Mouse (Mus musculus): Measurements from ENCODE around the gene Vars2. TPM values are rescaled to one million over a fixed set of nuclear protein-coding genes. Genes with fewer than 3 reads are reported as not detected.

The Vars2 gene
- polyA plus RNA-seq, 1 experiment from 2014 or later = 18.6 TPM

GRCm38 (mm10) chr17:35617127-35617526 lies 50.3 kb downstream of the Vars2 start:
- Histone ChIP-seq H3K27me3 (replicated peaks) (no peaks in the 10 kb centered on the region), H3K27ac (no peak overlapping the region), H3K36me3 (no peaks in the 10 kb centered on the region), H3K9ac (no peak overlapping the region), H3K4me3 (replicated peaks) (no peak overlapping the region), H3K4me1 (no peaks in the 10 kb centered on the region), H3K9me3 (no peaks in the 10 kb centered on the region), H3K4me2 (no peak overlapping the region)
- 73% methylated on average over 4 of the region's 4 CpGs for WGBS
- ATAC-seq (ENCODE audit: insufficient read depth, low FRiP score, low read depth) = no peak

Other genes starting within 250 kb of the Vars2 start
- gene H2-Q6, start 242.7 kb downstream of the Vars2 start, polyA plus RNA-seq (2015; fragmentation: Nextera tagmentation; extraction: Ambion mirVana) = 1.3 and 1.7 TPM in 2 replicates
- gene H2-Q7, start 228.4 kb downstream of the Vars2 start, polyA plus RNA-seq (2015; fragmentation: Nextera tagmentation; extraction: Ambion mirVana) = 4.8 and 5.6 TPM in 2 replicates
- gene H2-Q10, start 197.5 kb downstream of the Vars2 start, polyA plus RNA-seq (2015; fragmentation: Nextera tagmentation; extraction: Ambion mirVana) = 16.3 and 29.3 TPM in 2 replicates
- gene Pou5f1, start 161.6 kb downstream of the Vars2 start, polyA plus RNA-seq (2015; fragmentation: Nextera tagmentation; extraction: Ambion mirVana) = 0.13 TPM in 1 of 2 replicates, not detected in the other
- gene Tcf19, start 150.8 kb downstream of the Vars2 start, polyA plus RNA-seq (2015; fragmentation: Nextera tagmentation; extraction: Ambion mirVana) = 76.2 and 78.4 TPM in 2 replicates
- gene Cchcr1, start 150.5 kb downstream of the Vars2 start, polyA plus RNA-seq (2015; fragmentation: Nextera tagmentation; extraction: Ambion mirVana) = 19.7 and 20.1 TPM in 2 replicates
- 0.74 and 1.0 TPM in 2 replicates for gene Psors1c2, start 134.4 kb downstream of the Vars2 start, polyA plus RNA-seq (2015; fragmentation: Nextera tagmentation; extraction: Ambion mirVana)
- 0.31 and 2.1 TPM in 2 replicates for gene Cdsn, start 115.5 kb downstream of the Vars2 start, polyA plus RNA-seq (2015; fragmentation: Nextera tagmentation; extraction: Ambion mirVana)
- gene 2300002M23Rik, start 100.1 kb downstream of the Vars2 start, polyA plus RNA-seq (2015; fragmentation: Nextera tagmentation; extraction: Ambion mirVana) = 10.2 and 36.1 TPM in 2 replicates
- gene Sfta2, start 66.0 kb downstream of the Vars2 start, polyA plus RNA-seq (2015; fragmentation: Nextera tagmentation; extraction: Ambion mirVana) = 10.6 TPM in 2 replicates
- 0.62 and 0.89 TPM in 2 replicates for gene Gm9573, start 41.0 kb downstream of the Vars2 start, polyA plus RNA-seq (2015; fragmentation: Nextera tagmentation; extraction: Ambion mirVana)
- gene Mucl3, start 23.9 kb downstream of the Vars2 start, polyA plus RNA-seq (2015; fragmentation: Nextera tagmentation; extraction: Ambion mirVana) = 19.5 and 29.5 TPM in 2 replicates
- 36.3 and 39.9 TPM in 2 replicates for gene Gtf2h4, start 6.1 kb upstream of the Vars2 start, polyA plus RNA-seq (2015; fragmentation: Nextera tagmentation; extraction: Ambion mirVana)
- gene Ddr1, start 37.0 kb upstream of the Vars2 start, polyA plus RNA-seq (2015; fragmentation: Nextera tagmentation; extraction: Ambion mirVana) = 74.0 and 78.4 TPM in 2 replicates
- gene Ier3, start 154.1 kb upstream of the Vars2 start, polyA plus RNA-seq (2015; fragmentation: Nextera tagmentation; extraction: Ambion mirVana) = 14.5 and 16.7 TPM in 2 replicates
- gene Flot1, start 155.6 kb upstream of the Vars2 start, polyA plus RNA-seq (2015; fragmentation: Nextera tagmentation; extraction: Ambion mirVana) = 45.3 and 46.0 TPM in 2 replicates
- 762 and 772 TPM in 2 replicates for gene Tubb5, start 170.7 kb upstream of the Vars2 start, polyA plus RNA-seq (2015; fragmentation: Nextera tagmentation; extraction: Ambion mirVana)
- 15.2 and 19.7 TPM in 2 replicates for gene Mdc1, start 173.9 kb upstream of the Vars2 start, polyA plus RNA-seq (2015; fragmentation: Nextera tagmentation; extraction: Ambion mirVana)
- 54.0 and 54.7 TPM in 2 replicates for gene Nrm, start 193.7 kb upstream of the Vars2 start, polyA plus RNA-seq (2015; fragmentation: Nextera tagmentation; extraction: Ambion mirVana)
- 17.0 and 18.6 TPM in 2 replicates for gene Ppp1r18, start 198.0 kb upstream of the Vars2 start, polyA plus RNA-seq (2015; fragmentation: Nextera tagmentation; extraction: Ambion mirVana)
- gene Dhx16, start 212.2 kb upstream of the Vars2 start, polyA plus RNA-seq (2015; fragmentation: Nextera tagmentation; extraction: Ambion mirVana) = 37.8 and 41.4 TPM in 2 replicates
- 21.7 and 23.9 TPM in 2 replicates for gene 2310061I04Rik, start 229.8 kb upstream of the Vars2 start, polyA plus RNA-seq (2015; fragmentation: Nextera tagmentation; extraction: Ambion mirVana)
- gene Atat1, start 242.5 kb upstream of the Vars2 start, polyA plus RNA-seq (2015; fragmentation: Nextera tagmentation; extraction: Ambion mirVana) = 53.2 and 62.8 TPM in 2 replicates
- gene Mrps18b, start 248.8 kb upstream of the Vars2 start, polyA plus RNA-seq (2015; fragmentation: Nextera tagmentation; extraction: Ambion mirVana) = 89.5 and 101 TPM in 2 replicates
- gene Ppp1r10, start 248.8 kb upstream of the Vars2 start, polyA plus RNA-seq (2015; fragmentation: Nextera tagmentation; extraction: Ambion mirVana) = 32.3 and 36.4 TPM in 2 replicates

All from stomach, embryonic 15.5 days (tissue).